Mouse (Mus musculus) kidney, embryonic 16.5 days (tissue): Measurements from ENCODE around the gene Slfn9. TPM values are rescaled to one million over a fixed set of nuclear protein-coding genes. Genes with fewer than 3 reads are reported as not detected.
"Not testable (repeated sequence)": the region's sequence is repeated elsewhere in the genome, so short reads cannot be mapped to it uniquely, and the experiment has no call there.

Experiments used
- ATAC-seq: fragments of 200-750 bp; cut with Nextera tagmentation; 2 replicates; pipeline ENCODE4 v1.8.0; 2017; ENCODE audit warnings: moderate TSS enrichment; ENCODE audit not compliant: low FRiP score, low TSS enrichment
- H3K27ac ChIP-seq: fragments of 300-500 bp; sonication (generic); 2 replicates; pipeline ENCODE4 v1.5.1; 2014; ENCODE audit warnings: low read length
- H3K27me3 ChIP-seq: fragments of 300-500 bp; sonication (generic); 2 replicates; pipeline ENCODE4 v1.6.1; 2014; ENCODE audit warnings: low read length, control low read depth, mixed read lengths; ENCODE audit not compliant: insufficient read depth
- H3K36me3 ChIP-seq: fragments of 300-500 bp; sonication (generic); 2 replicates; pipeline ENCODE4 v1.6.1; 2014; ENCODE audit warnings: low read length, control low read depth, mixed read lengths; ENCODE audit not compliant: insufficient read depth
- H3K4me1 ChIP-seq: fragments of 300-500 bp; sonication (generic); 2 replicates; pipeline ENCODE4 v1.6.1; 2014; ENCODE audit warnings: low read length, control low read depth, mixed read lengths; ENCODE audit not compliant: insufficient read depth
- H3K4me2 ChIP-seq: fragments of 300-500 bp; sonication (generic); replicated peaks from 2 replicates; pipeline ENCODE4 v1.6.1; 2014; ENCODE audit warnings: low read depth, low read length
- H3K4me3 ChIP-seq: fragments of 300-500 bp; sonication (generic); 2 replicates; pipeline ENCODE4 v1.5.1; 2014; ENCODE audit warnings: mild to moderate bottlenecking, low read length
- H3K9ac ChIP-seq: fragments of 300-500 bp; sonication (generic); replicated peaks from 2 replicates; pipeline ENCODE4 v1.6.1; 2014; ENCODE audit warnings: low read length
- H3K9me3 ChIP-seq: fragments of 300-500 bp; sonication (generic); 2 replicates; pipeline ENCODE4 v1.6.1; 2016; ENCODE audit warnings: low read length, control low read depth
- WGBS: fragments of 180-500 bp; shearing (Covaris S2); extraction: QIAGEN DNeasy Blood & Tissue Kit; methylation state at CpG from one replicate; pipeline ENCODE4 v1.1.7; 2014; 5-methylcytosine and 5-hydroxymethylcytosine counted together
- polyA plus RNA-seq: library from polyadenylated mRNA; unstranded; fragments of >200 nt; fragmentation: Nextera tagmentation; extraction: Ambion mirVana; gene quantifications from 2 replicates; pipeline ENCODE4 v1.2.1, GENCODE M21; 2015

The Slfn9 gene
- polyA plus RNA-seq, 1 experiment from 2014 or later, result 18.2 TPM

GRCm38 (mm10) chr11:82990612-82991385 lies 831 bp downstream of the Slfn9 start:
- Histone ChIP-seq H3K4me2 (peak overlapping the region; percentile 66), H3K27ac (peak overlapping the region; percentile 63; the same call in 1 of the 2 replicates), H3K4me1 (peaks cover 14% of the 10 kb centered on the region; the same call in 1 of the 2 replicates), H3K4me3 (peak overlapping the region; percentile 53), H3K9ac (peak overlapping the region; percentile 61)
- H3K27me3 ChIP-seq, H3K36me3 ChIP-seq, H3K9me3 ChIP-seq: not testable (repeated sequence)
- ATAC-seq, result peak; percentile 91
- 12% methylated on average over 19 of the region's 19 CpGs for WGBS

DNA sequence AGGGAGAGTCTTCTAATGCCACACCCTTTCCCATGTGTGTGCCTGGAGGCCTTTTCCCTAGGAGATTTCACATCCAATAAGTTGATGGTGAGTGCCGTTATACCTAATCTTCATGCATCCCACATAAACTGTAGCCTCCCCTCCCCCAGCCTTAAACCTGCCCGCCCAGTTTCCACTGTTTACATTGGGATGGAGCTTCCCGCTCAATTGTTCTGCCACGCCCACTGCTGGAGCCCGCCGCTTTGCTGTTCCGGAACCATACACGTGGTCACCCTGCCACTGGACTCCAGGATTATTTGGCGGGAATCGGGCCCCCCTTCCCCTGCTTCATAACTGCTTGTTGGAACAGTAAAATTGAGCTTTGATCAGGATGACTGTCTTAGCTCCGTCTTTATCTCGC lies 2.3 kb downstream of the Slfn9 start:
- Histone ChIP-seq H3K4me3 (peak overlapping the region; percentile 53), H3K27me3 (no peaks in the 10 kb centered on the region; the same call in 1 of the 2 replicates), H3K4me2 (peak overlapping the region; percentile 66), H3K4me1 (peaks cover 14% of the 10 kb centered on the region; the same call in 1 of the 2 replicates), H3K9ac (no peak overlapping the region), H3K27ac (no peak overlapping the region), H3K9me3 (0 out of 2 replicates have a peak, but pooled peaks cover 4% of the 10 kb centered on the region), H3K36me3 (peaks cover 13% of the 10 kb centered on the region)
- 0 out of 2 replicates have a peak, but pooled peaks have one; percentile 32 for ATAC-seq
- 35% methylated on average over 12 of the region's 12 CpGs for WGBS

- H3K27me3 ChIP-seq, result no peaks in the 10 kb centered on the region
- H3K4me1 ChIP-seq, result peaks cover 14% of the 10 kb centered on the region; the same call in 1 of the 2 replicates
- H3K4me3 ChIP-seq, result no peak overlapping the region
- WGBS, result 90% methylated on average over 6 of the region's 6 CpGs
- 0 out of 2 replicates have a peak, but pooled peaks cover 4% of the 10 kb centered on the region for H3K9me3 ChIP-seq
- no peak overlapping the region for H3K27ac ChIP-seq
- H3K36me3 ChIP-seq, result peaks cover 17% of the 10 kb centered on the region
- H3K4me2 ChIP-seq, result no peak overlapping the region
- H3K9ac ChIP-seq, result no peak overlapping the region
- ATAC-seq, result no peak
Measured at GRCm38 (mm10) chr11:82987621-82988020, 4.0 kb downstream of the Slfn9 start.

DNA sequence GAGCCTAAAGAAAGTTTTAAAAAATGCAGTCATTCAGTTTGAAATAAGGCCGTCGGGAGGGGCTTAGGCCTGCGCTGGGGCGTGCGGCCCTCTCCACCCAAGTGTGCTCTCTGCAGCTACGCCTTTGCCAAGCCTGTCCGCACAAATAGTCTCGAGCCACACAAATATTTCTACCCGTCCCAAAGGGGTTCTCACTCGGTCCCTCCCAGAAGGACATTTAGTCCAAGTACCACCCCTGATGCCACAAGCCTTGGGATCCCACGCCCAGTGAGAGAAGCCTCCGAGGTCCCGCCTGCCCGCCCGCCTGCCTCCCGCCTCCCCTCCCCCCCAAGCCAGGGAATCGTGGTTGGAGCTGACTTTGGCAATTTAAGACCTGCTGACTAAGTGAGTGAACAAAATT lies 8.4 kb downstream of the Slfn9 start:
- Histone ChIP-seq H3K27me3 (no peaks in the 10 kb centered on the region), H3K9me3 (0 out of 2 replicates have a peak, but pooled peaks cover 4% of the 10 kb centered on the region), H3K4me2 (no peak overlapping the region), H3K4me3 (no peak overlapping the region), H3K9ac (no peak overlapping the region), H3K36me3 (peaks cover 29% of the 10 kb centered on the region), H3K4me1 (no peaks in the 10 kb centered on the region), H3K27ac (no peak overlapping the region)
- ATAC-seq, result no peak
- 83% methylated on average over 17 of the region's 17 CpGs for whole genome bisulfite sequencing

DNA sequence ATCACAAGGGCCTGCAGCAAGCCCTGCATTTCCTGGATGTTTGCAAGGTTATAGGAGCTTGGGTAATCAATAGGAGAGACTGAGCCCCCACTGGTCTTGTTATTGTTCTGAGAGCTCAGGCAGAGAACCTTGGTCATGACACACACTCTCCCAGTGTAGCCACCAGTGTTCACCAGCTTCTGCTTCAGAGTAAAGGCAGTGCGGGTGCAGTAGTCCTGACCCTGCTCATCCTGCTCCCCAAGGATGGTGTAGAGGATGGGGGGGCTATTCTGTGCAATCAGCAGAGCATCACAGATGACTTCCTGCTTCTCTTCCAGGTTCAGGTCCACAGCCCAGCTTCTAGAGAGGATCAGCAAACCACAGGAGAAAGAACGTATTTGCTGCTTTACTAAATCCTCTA lies 9.2 kb downstream of the Slfn9 start:
- ATAC-seq, H3K4me1 ChIP-seq, H3K27ac ChIP-seq, H3K27me3 ChIP-seq, H3K4me3 ChIP-seq, H3K4me2 ChIP-seq, H3K9ac ChIP-seq, H3K9me3 ChIP-seq: not testable (repeated sequence)
- peaks cover 29% of the 10 kb centered on the region for H3K36me3 ChIP-seq
- WGBS, result 92% methylated on average over 2 of the region's 2 CpGs

- Histone ChIP-seq H3K27me3 (no peaks in the 10 kb centered on the region), H3K9ac (no peak overlapping the region), H3K27ac (no peak overlapping the region), H3K4me3 (no peak overlapping the region), H3K36me3 (no peaks in the 10 kb centered on the region), H3K4me2 (no peak overlapping the region), H3K9me3 (no peaks in the 10 kb centered on the region), H3K4me1 (peaks cover 5% of the 10 kb centered on the region; the same call in 1 of the 2 replicates)
- ATAC-seq, result no peak
- 25% methylated on average over 5 of the region's 5 CpGs for WGBS
Measured at GRCm38 (mm10) chr11:82973916-82974315, 17.7 kb downstream of the Slfn9 start.

DNA sequence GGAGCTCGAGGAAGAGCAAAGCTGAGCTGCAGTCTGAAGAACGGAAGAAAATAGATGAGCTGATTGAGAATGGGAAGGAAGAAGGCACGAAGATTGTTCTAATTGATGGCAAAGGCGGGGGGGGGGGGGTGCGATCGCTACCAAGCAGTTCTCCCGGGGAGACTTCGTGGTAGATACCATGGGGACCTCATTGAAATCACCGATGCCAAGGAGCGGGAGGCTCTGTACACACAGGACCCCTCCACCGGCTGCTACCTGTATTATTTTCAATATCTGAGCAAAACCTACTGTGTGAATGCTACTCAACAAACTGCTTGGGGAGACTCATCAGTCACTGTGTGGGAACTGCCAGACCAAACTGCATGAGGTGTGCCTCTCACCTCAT lies 20.0 kb downstream of the Slfn9 start:
- ATAC-seq, result no peak

GRCm38 (mm10) chr11:82970712-82971589 lies 20.7 kb downstream of the Slfn9 start:
- Histone ChIP-seq H3K4me1 (peaks cover 5% of the 10 kb centered on the region; the same call in 1 of the 2 replicates), H3K27ac (no peak overlapping the region), H3K4me3 (peak overlapping the region; percentile 24), H3K4me2 (peak overlapping the region; percentile 51), H3K9ac (peak overlapping the region; percentile 46), H3K36me3 (no peaks in the 10 kb centered on the region), H3K9me3 (no peaks in the 10 kb centered on the region), H3K27me3 (no peaks in the 10 kb centered on the region)
- no peak for ATAC-seq
- WGBS, result 8% methylated on average over 31 of the region's 31 CpGs

More for the DNA sequence above, 20.0 kb downstream of the Slfn9 start:
- Histone ChIP-seq H3K36me3 (no peaks in the 10 kb centered on the region), H3K4me1 (peaks cover 5% of the 10 kb centered on the region; the same call in 1 of the 2 replicates), H3K9ac (no peak overlapping the region), H3K27me3 (no peaks in the 10 kb centered on the region), H3K9me3 (no peaks in the 10 kb centered on the region), H3K4me3 (no peak overlapping the region), H3K27ac (no peak overlapping the region), H3K4me2 (peak overlapping the region; percentile 51)
- 73% methylated on average over 10 of the region's 11 CpGs for WGBS

- 79% methylated on average over 8 of the region's 8 CpGs for WGBS
- no peak for ATAC-seq
- Histone ChIP-seq H3K4me3 (no peak overlapping the region), H3K9me3 (no peaks in the 10 kb centered on the region), H3K4me2 (no peak overlapping the region), H3K4me1 (no peaks in the 10 kb centered on the region), H3K27ac (no peak overlapping the region), H3K36me3 (no peaks in the 10 kb centered on the region), H3K9ac (no peak overlapping the region), H3K27me3 (no peaks in the 10 kb centered on the region)
Measured at GRCm38 (mm10) chr11:82962215-82962614, 29.4 kb downstream of the Slfn9 start.
